Mouse (Mus musculus): ENCODE results near the gene Shq1.

GRCm38 (mm10) chr6:100645469-100646201 is 25.3 kb downstream of the Shq1 start:
- TF ChIP-seq CTCF (IDR thresholded peaks at IDR 0.05; ENCODE audit: borderline replicate concordance, insufficient read depth, low read length) (no peak), POLR2A (IDR thresholded peaks at IDR 0.05; ENCODE audit: low read depth, low read length) (no peak)
